Mouse (Mus musculus): ENCODE data around the gene Col24a1. TPM values are rescaled to one million over a fixed set of nuclear protein-coding genes. Genes with fewer than 3 reads are reported as not detected.

Gene Col24a1
- polyA plus RNA-seq (2014; fragmentation: Illumina TruSeq; extraction: RNeasy Lipid Tissue Mini Kit (QIAGEN cat#74804); ENCODE audit: low read depth, low replicate concordance), result 0.42 TPM

DNA sequence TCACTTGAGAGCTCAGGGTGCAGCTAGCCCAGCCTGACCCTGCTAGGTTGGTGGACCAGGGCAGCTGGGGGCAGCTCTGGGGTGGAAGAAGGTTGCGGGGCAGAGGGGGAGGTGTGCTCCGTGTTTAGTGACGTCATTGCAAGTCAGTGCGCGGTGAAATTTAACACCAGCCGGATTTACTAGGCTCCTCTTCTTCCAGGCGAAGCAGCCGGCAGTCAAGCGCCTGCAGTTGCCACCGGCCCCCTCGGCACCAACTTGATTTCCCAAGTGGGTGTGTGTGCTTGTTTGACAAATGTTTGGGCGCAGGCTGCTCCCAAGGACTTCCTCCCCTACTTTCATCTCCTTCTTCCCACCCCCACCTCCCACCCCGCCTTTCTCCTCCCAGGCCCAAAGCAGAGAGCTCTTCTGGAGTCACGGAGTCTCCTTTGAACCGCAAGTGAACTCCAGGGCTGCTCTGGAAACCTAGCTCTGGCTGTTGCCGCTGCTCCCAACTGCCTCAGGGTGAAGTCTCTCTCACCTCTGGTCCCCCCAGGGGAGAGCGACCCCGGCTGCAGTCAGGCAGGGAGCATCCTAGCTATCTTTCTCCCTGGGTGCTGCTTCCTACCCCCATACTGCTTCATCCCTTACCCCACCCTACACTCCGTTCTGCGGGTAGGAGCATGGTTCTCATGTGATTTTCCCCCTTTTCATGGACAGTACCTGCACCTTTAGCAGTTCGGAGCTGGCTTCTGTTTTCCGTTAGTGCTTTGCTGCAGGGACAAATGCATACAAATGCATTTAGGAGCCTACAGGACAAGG, at the start of gene Col24a1:
Gene Col24a1, plus strand, starts transcription at position 136 of the 798 bp plus-strand sequence.

DNA sequence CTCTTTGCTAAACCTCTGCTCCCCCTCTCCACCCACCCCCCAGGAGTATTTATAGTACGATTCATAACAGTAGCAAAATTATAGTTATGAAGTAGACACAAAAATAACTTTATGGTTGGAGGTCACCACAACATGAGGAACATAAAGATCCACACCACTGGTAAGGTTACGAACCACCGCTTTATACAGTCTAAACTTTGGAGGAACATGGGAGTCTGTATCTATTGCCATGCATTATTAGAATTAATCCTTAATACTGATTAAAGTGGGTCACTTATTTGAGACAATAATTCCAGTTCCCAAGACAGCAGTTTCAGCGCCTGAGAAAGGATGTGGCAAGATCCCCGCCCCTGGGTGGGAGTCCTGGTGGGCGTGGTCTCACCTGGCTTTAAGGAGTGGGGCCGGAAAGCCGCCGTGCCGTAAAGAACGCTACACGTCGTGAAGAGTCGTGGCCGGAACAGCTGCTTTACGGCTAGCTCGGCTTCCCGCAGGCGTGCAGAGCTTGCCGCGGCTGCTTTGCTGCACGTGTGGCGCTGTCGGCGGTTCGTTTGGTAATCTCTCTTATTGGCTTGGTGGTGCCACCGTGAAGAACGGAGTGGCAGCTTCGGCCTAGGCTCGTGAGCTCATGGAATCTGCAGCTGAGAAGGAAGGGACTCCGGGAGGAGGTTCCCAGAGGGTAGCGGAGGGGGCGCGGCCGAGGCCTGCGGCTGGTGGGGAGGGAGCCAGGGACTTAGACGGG, 283.6 kb downstream of the Col24a1 start, which contains the start of gene Znhit6:
Gene Znhit6, plus strand, starts transcription at position 463 of the 739 bp plus-strand sequence.

Other genes starting within 250 kb of the Col24a1 start
- gene Clca2, start 193.0 kb upstream of the Col24a1 start, polyA plus RNA-seq (2014; fragmentation: Illumina TruSeq; extraction: RNeasy Lipid Tissue Mini Kit (QIAGEN cat#74804); ENCODE audit: low read depth, low replicate concordance), result 0.08 TPM
- 25.8 TPM for gene Odf2l, start 173.9 kb upstream of the Col24a1 start, polyA plus RNA-seq (2014; fragmentation: Illumina TruSeq; extraction: RNeasy Lipid Tissue Mini Kit (QIAGEN cat#74804); ENCODE audit: low read depth, low replicate concordance)